Mouse (Mus musculus): ENCODE data around the gene Snx4. TPM values are rescaled to one million over a fixed set of nuclear protein-coding genes. Genes with fewer than 3 reads are reported as not detected.

Snx4 gene
- polyA plus RNA-seq, 1 experiment = 10.6 TPM

DNA sequence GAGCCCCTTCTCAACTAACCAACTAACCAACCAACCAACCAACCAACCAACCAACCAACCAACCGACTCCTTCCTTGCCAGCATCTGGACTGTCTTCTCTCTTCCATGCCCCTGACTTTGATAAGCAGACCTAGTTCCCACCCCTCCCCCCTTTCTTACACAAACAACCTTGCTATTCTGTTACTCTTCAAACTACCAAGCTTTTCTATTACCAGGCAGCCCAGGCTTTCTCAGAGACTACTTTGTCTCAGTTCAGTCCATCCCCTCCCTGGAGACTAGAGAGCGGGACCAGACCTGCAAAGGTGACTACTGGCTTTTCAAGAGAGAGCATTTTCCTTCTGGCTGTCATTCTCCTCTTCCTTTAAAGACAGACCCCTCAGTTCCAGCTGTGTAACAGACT, 88.2 kb downstream of the Snx4 start:
- Histone ChIP-seq H3K27me3 (ENCODE audit: control insufficient read depth, insufficient read depth, low read length) (no peaks in the 10 kb centered on the region), H3K27ac (ENCODE audit: control insufficient read depth, insufficient read depth, low read depth, low read length) (no peak overlapping the region), H3K4me1 (ENCODE audit: control insufficient read depth, insufficient read depth, low read length) (peaks cover 4% of the 10 kb centered on the region), H3K36me3 (ENCODE audit: control insufficient read depth, insufficient read depth, low read length) (no peaks in the 10 kb centered on the region), H3K4me3 (ENCODE audit: control insufficient read depth, low read depth, low read length) (no peak overlapping the region)
- TF ChIP-seq POLR2A (IDR thresholded peaks at IDR 0.05; ENCODE audit: control insufficient read depth, low read depth, low read length) (no peak), CTCF (IDR thresholded peaks at IDR 0.05; ENCODE audit: control insufficient read depth, insufficient read depth, insufficient replicate concordance, low read depth, low read length) (no peak)

DNA sequence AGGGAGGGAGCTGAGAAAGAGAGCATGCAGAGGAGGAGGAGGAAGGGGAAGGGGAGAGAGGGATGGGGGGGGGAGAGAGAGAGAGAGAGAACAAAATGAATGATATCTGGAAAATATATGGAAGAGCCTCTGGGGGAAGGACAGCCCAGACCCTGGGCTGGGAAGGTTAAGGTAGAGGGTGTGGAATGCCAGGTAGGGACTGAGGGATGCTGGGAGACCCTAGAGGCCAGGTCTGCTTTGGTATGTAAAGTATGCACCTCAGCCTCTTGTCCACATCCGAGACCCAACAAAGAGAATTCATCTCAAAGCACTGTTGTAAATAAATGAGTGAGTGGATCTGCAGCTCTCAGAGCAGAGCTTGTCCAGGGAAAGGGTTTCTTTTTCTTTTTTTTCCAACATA, 91.1 kb downstream of the Snx4 start:
- H3K27me3 ChIP-seq (ENCODE audit: control insufficient read depth, insufficient read depth, low read length) = no peaks in the 10 kb centered on the region
- no peak overlapping the region for H3K4me3 ChIP-seq (ENCODE audit: control insufficient read depth, low read depth, low read length)
- no peaks in the 10 kb centered on the region for H3K36me3 ChIP-seq (ENCODE audit: control insufficient read depth, insufficient read depth, low read length)
- TF ChIP-seq CTCF (IDR thresholded peaks at IDR 0.05; ENCODE audit: control insufficient read depth, insufficient read depth, insufficient replicate concordance, low read depth, low read length) (no peak), POLR2A (IDR thresholded peaks at IDR 0.05; ENCODE audit: control insufficient read depth, low read depth, low read length) (no peak)
- H3K27ac ChIP-seq (ENCODE audit: control insufficient read depth, insufficient read depth, low read depth, low read length) = no peak overlapping the region
- peaks cover 4% of the 10 kb centered on the region for H3K4me1 ChIP-seq (ENCODE audit: control insufficient read depth, insufficient read depth, low read length)

DNA sequence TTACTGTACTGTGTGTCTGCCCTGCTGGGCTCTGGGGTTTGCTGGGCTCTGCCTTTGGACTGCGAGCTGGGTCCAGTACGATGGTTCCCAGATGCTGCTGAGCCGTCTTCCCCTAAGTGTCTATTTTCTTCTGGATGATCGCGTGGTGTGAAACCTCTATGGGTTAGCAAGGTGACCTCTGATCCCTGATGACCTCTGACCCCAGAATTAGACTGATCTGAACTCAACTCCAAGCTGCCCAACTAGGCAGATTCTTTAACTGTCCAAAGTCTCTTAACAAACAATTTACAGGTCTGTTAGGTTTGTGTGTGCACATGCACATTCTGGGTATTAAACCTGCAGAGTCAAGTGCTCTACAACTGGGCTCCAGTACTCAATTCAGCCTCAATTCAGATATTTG, 91.9 kb downstream of the Snx4 start:
- Histone ChIP-seq H3K4me1 (ENCODE audit: control insufficient read depth, insufficient read depth, low read length) (no peaks in the 10 kb centered on the region), H3K36me3 (ENCODE audit: control insufficient read depth, insufficient read depth, low read length) (no peaks in the 10 kb centered on the region), H3K27ac (ENCODE audit: control insufficient read depth, insufficient read depth, low read depth, low read length) (no peak overlapping the region), H3K27me3 (ENCODE audit: control insufficient read depth, insufficient read depth, low read length) (no peaks in the 10 kb centered on the region), H3K4me3 (ENCODE audit: control insufficient read depth, low read depth, low read length) (no peak overlapping the region)
- TF ChIP-seq POLR2A (IDR thresholded peaks at IDR 0.05; ENCODE audit: control insufficient read depth, low read depth, low read length) = no peak
- TF ChIP-seq CTCF (IDR thresholded peaks at IDR 0.05; ENCODE audit: control insufficient read depth, insufficient read depth, insufficient replicate concordance, low read depth, low read length) = no peak

DNA sequence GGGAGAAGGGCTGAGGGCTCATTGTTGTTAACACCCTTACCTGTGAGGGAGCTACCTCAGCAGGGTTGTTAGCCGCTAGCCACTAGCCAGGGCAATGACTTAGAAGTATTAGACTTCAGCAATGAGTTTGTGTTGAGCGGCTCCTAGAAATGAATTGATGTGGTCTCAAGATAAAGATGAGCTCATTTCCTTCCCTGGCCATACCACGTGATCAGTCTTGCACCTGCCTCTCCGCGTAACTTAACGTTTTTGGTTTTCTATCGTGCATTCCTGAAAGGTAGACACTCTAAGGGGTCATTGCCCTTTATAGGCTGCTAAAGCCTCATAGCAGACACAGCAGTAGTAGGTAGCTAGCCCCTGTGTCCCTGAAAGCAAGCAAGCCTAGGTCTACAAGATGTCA, 92.4 kb downstream of the Snx4 start:
- TF ChIP-seq CTCF (IDR thresholded peaks at IDR 0.05; ENCODE audit: control insufficient read depth, insufficient read depth, insufficient replicate concordance, low read depth, low read length) (no peak), POLR2A (IDR thresholded peaks at IDR 0.05; ENCODE audit: control insufficient read depth, low read depth, low read length) (no peak)
- Histone ChIP-seq H3K36me3 (ENCODE audit: control insufficient read depth, insufficient read depth, low read length) (no peaks in the 10 kb centered on the region), H3K4me1 (ENCODE audit: control insufficient read depth, insufficient read depth, low read length) (no peaks in the 10 kb centered on the region), H3K27me3 (ENCODE audit: control insufficient read depth, insufficient read depth, low read length) (no peaks in the 10 kb centered on the region), H3K4me3 (ENCODE audit: control insufficient read depth, low read depth, low read length) (no peak overlapping the region), H3K27ac (ENCODE audit: control insufficient read depth, insufficient read depth, low read depth, low read length) (no peak overlapping the region)

DNA sequence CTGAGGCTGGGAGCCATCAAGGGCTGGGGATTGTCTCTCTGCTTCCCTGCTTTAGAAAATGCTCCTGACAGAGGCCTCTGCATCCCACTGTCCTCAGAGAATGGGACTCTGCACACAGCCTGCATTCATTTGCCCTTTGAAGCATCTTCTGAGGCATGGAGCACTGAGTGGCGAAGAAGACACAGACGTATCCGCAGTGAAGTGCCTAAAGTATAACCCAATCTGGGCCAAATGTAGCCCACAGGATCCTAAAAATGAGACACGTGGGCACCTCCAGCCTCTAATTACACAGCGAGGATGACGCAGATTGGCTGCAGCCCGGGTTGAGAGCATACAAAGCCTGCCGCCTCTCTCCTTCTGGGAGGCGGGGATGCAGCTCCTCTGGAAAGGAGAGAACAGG, 93.1 kb downstream of the Snx4 start:
- Histone ChIP-seq H3K4me1 (ENCODE audit: control insufficient read depth, insufficient read depth, low read length) (no peaks in the 10 kb centered on the region), H3K4me3 (ENCODE audit: control insufficient read depth, low read depth, low read length) (peak overlapping the region; percentile 2; the same call in 1 of the 2 replicates), H3K36me3 (ENCODE audit: control insufficient read depth, insufficient read depth, low read length) (no peaks in the 10 kb centered on the region), H3K27ac (ENCODE audit: control insufficient read depth, insufficient read depth, low read depth, low read length) (peak overlapping the region; percentile 67), H3K27me3 (ENCODE audit: control insufficient read depth, insufficient read depth, low read length) (no peaks in the 10 kb centered on the region)
- TF ChIP-seq POLR2A (IDR thresholded peaks at IDR 0.05; ENCODE audit: control insufficient read depth, low read depth, low read length) = no peak

DNA sequence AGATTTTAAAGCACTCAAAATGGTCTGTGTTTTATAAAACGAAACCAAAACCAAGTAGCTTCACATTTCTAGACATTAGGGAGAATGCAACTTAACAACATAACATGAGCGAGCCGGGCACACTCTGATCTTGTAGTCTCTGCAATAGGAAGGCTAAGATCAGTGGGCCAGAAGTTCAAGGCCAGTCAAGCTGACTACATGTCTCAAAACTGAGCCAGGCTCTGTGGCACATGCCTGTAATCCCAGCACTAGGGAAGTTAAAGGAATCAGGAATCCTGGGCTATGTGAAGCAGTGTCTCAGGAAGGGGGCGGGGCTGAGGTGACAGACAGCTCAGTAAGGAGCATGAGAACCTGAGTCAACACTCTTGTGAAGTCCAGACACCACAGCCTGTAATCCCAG, 93.6 kb downstream of the Snx4 start:
- Histone ChIP-seq H3K27ac (ENCODE audit: control insufficient read depth, insufficient read depth, low read depth, low read length) (peak overlapping the region; percentile 36; the same call in 1 of the 2 replicates), H3K4me3 (ENCODE audit: control insufficient read depth, low read depth, low read length) (no peak overlapping the region), H3K4me1 (ENCODE audit: control insufficient read depth, insufficient read depth, low read length) (no peaks in the 10 kb centered on the region), H3K27me3 (ENCODE audit: control insufficient read depth, insufficient read depth, low read length) (no peaks in the 10 kb centered on the region), H3K36me3 (ENCODE audit: control insufficient read depth, insufficient read depth, low read length) (no peaks in the 10 kb centered on the region)
- TF ChIP-seq CTCF (IDR thresholded peaks at IDR 0.05; ENCODE audit: control insufficient read depth, insufficient read depth, insufficient replicate concordance, low read depth, low read length) (no peak), POLR2A (IDR thresholded peaks at IDR 0.05; ENCODE audit: control insufficient read depth, low read depth, low read length) (no peak)

DNA sequence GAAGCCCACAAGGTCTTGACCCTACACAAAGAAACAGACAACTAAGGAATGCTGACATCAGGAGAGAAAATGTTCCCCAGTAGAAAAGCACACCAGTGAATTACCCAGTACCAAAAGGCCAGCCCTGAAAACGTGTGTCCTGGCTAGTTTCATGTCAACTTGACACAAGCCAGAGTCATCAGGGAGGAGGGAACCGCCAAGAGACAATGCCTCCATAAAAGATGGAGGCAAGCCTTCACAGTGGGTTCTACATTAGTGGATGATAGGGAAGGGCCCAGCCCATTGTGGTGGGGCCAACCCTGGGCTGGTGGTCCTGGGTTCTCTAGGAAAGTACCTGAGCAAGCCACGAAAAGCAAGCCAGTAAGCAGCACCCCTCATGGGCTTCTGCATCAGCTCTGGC, 95.1 kb downstream of the Snx4 start:
- H3K4me1 ChIP-seq (ENCODE audit: control insufficient read depth, insufficient read depth, low read length) = no peaks in the 10 kb centered on the region
- H3K27ac ChIP-seq (ENCODE audit: control insufficient read depth, insufficient read depth, low read depth, low read length) = no peak overlapping the region
- no peaks in the 10 kb centered on the region for H3K27me3 ChIP-seq (ENCODE audit: control insufficient read depth, insufficient read depth, low read length)
- H3K36me3 ChIP-seq (ENCODE audit: control insufficient read depth, insufficient read depth, low read length) = no peaks in the 10 kb centered on the region
- no peak for TF ChIP-seq POLR2A (IDR thresholded peaks at IDR 0.05; ENCODE audit: control insufficient read depth, low read depth, low read length)
- no peak for TF ChIP-seq CTCF (IDR thresholded peaks at IDR 0.05; ENCODE audit: control insufficient read depth, insufficient read depth, insufficient replicate concordance, low read depth, low read length)
- no peak overlapping the region for H3K4me3 ChIP-seq (ENCODE audit: control insufficient read depth, low read depth, low read length)

DNA sequence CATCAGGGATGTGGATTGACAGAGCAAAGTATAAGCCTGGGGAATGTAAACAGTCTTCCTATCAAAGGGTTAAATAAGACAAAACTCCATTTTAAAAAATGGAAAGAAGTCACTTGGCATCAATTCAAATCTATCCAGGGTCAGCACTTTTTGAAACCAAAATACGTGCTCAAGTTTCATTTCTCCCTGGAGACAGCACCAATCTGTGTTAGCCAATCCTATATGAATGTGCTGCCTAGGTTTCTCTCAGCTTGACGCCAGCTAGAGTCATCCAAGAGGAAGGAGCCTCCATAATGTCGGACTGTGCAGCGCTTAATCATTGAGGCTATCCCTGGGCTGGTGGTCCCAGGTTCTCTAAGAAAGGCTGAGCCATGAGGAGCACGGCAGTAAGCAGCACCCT, 95.9 kb downstream of the Snx4 start:
- no peak for TF ChIP-seq POLR2A (IDR thresholded peaks at IDR 0.05; ENCODE audit: control insufficient read depth, low read depth, low read length)
- TF ChIP-seq CTCF (IDR thresholded peaks at IDR 0.05; ENCODE audit: control insufficient read depth, insufficient read depth, insufficient replicate concordance, low read depth, low read length) = no peak
- no peaks in the 10 kb centered on the region for H3K27me3 ChIP-seq (ENCODE audit: control insufficient read depth, insufficient read depth, low read length)

More for the DNA sequence above, 95.9 kb downstream of the Snx4 start:
- H3K36me3 ChIP-seq (ENCODE audit: control insufficient read depth, insufficient read depth, low read length) = no peaks in the 10 kb centered on the region
- H3K27ac ChIP-seq (ENCODE audit: control insufficient read depth, insufficient read depth, low read depth, low read length) = no peak overlapping the region
- H3K4me3 ChIP-seq (ENCODE audit: control insufficient read depth, low read depth, low read length) = no peak overlapping the region
- no peaks in the 10 kb centered on the region for H3K4me1 ChIP-seq (ENCODE audit: control insufficient read depth, insufficient read depth, low read length)

Other genes with a start within 250 kb of the Snx4 start
- gene Iqcg, start 195.2 kb upstream of the Snx4 start, polyA plus RNA-seq (2012; rRNA removed) = 21.8 and 22.8 TPM in 2 replicates
- gene Rpl35a, start 195.0 kb upstream of the Snx4 start, polyA plus RNA-seq (2012; rRNA removed) = 267 and 293 TPM in 2 replicates
- 7.3 and 10.8 TPM in 2 replicates for gene Lmln, start 188.9 kb upstream of the Snx4 start, polyA plus RNA-seq (2012; rRNA removed)
- 9.7 and 10.8 TPM in 2 replicates for gene Osbpl11, start 66.4 kb upstream of the Snx4 start, polyA plus RNA-seq (2012; rRNA removed)
- gene Zfp148, start 129.4 kb downstream of the Snx4 start, polyA plus RNA-seq (2012; rRNA removed) = 4.6 and 5.4 TPM in 2 replicates